Mouse (Mus musculus): Measurements from ENCODE around the gene Neu1. TPM values are rescaled to one million over a fixed set of nuclear protein-coding genes. Genes with fewer than 3 reads are reported as not detected.

Neu1 gene
- total and polyA plus RNA-seq, 3 experiments = 31.2 to 32.0 (median 31.9) TPM

- no peak for DNase-seq (ENCODE audit: extremely low read depth)
- H3K79me2 ChIP-seq (replicated peaks; ENCODE audit: control insufficient read depth, extremely low read depth, insufficient read depth, poor library complexity, severe bottlenecking) = no peaks in the 10 kb centered on the region
- no peak for TF ChIP-seq BHLHE40 (IDR thresholded peaks at IDR 0.05; ENCODE audit: low read depth, low read length)
- peaks cover under 1% of the 10 kb centered on the region for H3K9me3 ChIP-seq (replicated peaks; ENCODE audit: low read length)
- H3K4me1 ChIP-seq (ENCODE audit: control insufficient read depth in 1 of 2, insufficient read depth in 2 of 2) = peaks cover 11 to 33% of the 10 kb centered on the region in 2 experiments
- no peaks in the 10 kb centered on the region for H3K27me3 ChIP-seq (replicated peaks)
- H3K27ac ChIP-seq (ENCODE audit: insufficient read depth, low read depth) = no peak within 1 kb of the TSS
- H3K36me3 ChIP-seq (replicated peaks in 1 of 2; ENCODE audit: control insufficient read depth in 1 of 2, insufficient read depth in 1 of 2, low read length in 1 of 2) = no peaks in the 10 kb centered on the region
- in situ Hi-C loops (cut with MboI; ENCODE audit: low pct_ligation_motif_present, low pct_unique_long_range_greater_than_20kb, low sequenced_read_pairs) (no loop called here), dilution Hi-C loops (cut with MboI; ENCODE audit: extremely low pct_ligation_motif_present, extremely low pct_unique_long_range_greater_than_20kb, low sequenced_read_pairs) (no loop called here)
- no peak within 1 kb of the TSS for H3K9ac ChIP-seq (ENCODE audit: insufficient read depth, low read depth)
- H3K4me2 ChIP-seq (ENCODE audit: insufficient read depth, low read depth, poor library complexity, severe bottlenecking) = no peak within 1 kb of the TSS
- H3K4me3 ChIP-seq (replicated peaks in 1 of 3; ENCODE audit: low read depth in 2 of 3, low read length in 2 of 3, poor library complexity in 1 of 3) = no peak within 1 kb of the TSS
These were observed 49.3 kb upstream of the Neu1 start, which contains the start of gene Gm20547 for GRCm38 (mm10) chr17:34881683-34882310. Gene Gm20547, minus strand, starts transcription at chr17:34882042.

DNA sequence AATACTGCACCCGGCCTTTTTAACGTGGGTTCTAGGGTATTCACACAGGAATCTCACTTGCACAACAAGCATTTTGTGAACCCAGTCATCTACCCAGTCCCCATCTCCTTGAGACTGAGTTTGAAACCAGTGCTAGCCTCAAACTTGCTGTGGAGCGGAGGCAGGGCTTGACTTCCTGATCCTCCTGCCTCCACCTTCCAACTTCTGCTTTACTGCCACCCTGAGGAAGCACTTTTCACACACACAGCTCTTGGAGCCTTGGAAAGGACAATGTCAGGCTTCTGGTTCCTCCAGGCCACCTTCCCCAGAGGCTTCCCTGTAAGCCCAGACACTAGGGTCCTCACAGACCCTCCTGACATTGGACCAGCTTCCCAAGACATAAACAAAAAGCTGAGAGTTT lies 47.7 kb upstream of the Neu1 start:
- TF ChIP-seq ZC3H11A (IDR thresholded peaks at IDR 0.05; ENCODE audit: low read depth, low read length) (no peak), KAT2A (IDR thresholded peaks at IDR 0.05; ENCODE audit: insufficient replicate concordance, low read length) (no peak), ETS1 (conservative IDR thresholded peaks at IDR 0.05; ENCODE audit: low read depth, low read length) (no peak), HCFC1 (IDR thresholded peaks at IDR 0.05; ENCODE audit: low read depth, low read length) (no peak), JUN (IDR thresholded peaks at IDR 0.05; ENCODE audit: insufficient read depth, low read depth, low read length) (no peak), ELF1 (IDR thresholded peaks at IDR 0.05; ENCODE audit: low read depth, low read length) (peak; percentile 39; the same call in 1 of the 2 replicates), TBP (conservative IDR thresholded peaks at IDR 0.05; ENCODE audit: low read depth, low read length) (no peak), CTCF (conservative IDR thresholded peaks at IDR 0.05 in 1 of 2, IDR thresholded peaks at IDR 0.05 in 1 of 2; ENCODE audit: low read depth in 2 of 2, low read length in 2 of 2) (peak in 1 of 2 experiments; percentile 29; a peak in 2 of 4 replicates)
- Histone ChIP-seq H3K4me1 (ENCODE audit: control insufficient read depth in 1 of 2, insufficient read depth in 2 of 2) (peaks cover 14 to 44% of the 10 kb centered on the region in 2 experiments), H3K27me3 (replicated peaks) (no peaks in the 10 kb centered on the region), H3K9ac (ENCODE audit: insufficient read depth, low read depth) (no peak overlapping the region), H3K9me3 (replicated peaks; ENCODE audit: low read length) (peaks cover 5% of the 10 kb centered on the region), H3K79me2 (replicated peaks; ENCODE audit: control insufficient read depth, extremely low read depth, insufficient read depth, poor library complexity, severe bottlenecking) (no peaks in the 10 kb centered on the region), H3K27ac (ENCODE audit: insufficient read depth, low read depth) (no peak overlapping the region), H3K4me3 (replicated peaks in 1 of 3; ENCODE audit: low read depth in 2 of 3, low read length in 2 of 3, poor library complexity in 1 of 3) (no peak overlapping the region), H3K36me3 (replicated peaks in 1 of 2; ENCODE audit: control insufficient read depth in 1 of 2, insufficient read depth in 1 of 2, low read length in 1 of 2) (no peaks in the 10 kb centered on the region), H3K4me2 (ENCODE audit: insufficient read depth, low read depth, poor library complexity, severe bottlenecking) (no peak overlapping the region)
- in situ Hi-C loops (cut with MboI; ENCODE audit: low pct_ligation_motif_present, low pct_unique_long_range_greater_than_20kb, low sequenced_read_pairs) (no loop called here), dilution Hi-C loops (cut with MboI; ENCODE audit: extremely low pct_ligation_motif_present, extremely low pct_unique_long_range_greater_than_20kb, low sequenced_read_pairs) (no loop called here)
- no peak for DNase-seq (ENCODE audit: extremely low read depth)

- Histone ChIP-seq H3K4me1 (ENCODE audit: control insufficient read depth in 1 of 2, insufficient read depth in 2 of 2) (peaks cover 14 to 36% of the 10 kb centered on the region in 2 experiments), H3K9ac (ENCODE audit: insufficient read depth, low read depth) (no peak overlapping the region), H3K36me3 (replicated peaks in 1 of 2; ENCODE audit: control insufficient read depth in 1 of 2, insufficient read depth in 1 of 2, low read length in 1 of 2) (no peaks in the 10 kb centered on the region), H3K4me2 (ENCODE audit: insufficient read depth, low read depth, poor library complexity, severe bottlenecking) (no peak overlapping the region), H3K79me2 (replicated peaks; ENCODE audit: control insufficient read depth, extremely low read depth, insufficient read depth, poor library complexity, severe bottlenecking) (no peaks in the 10 kb centered on the region), H3K27me3 (replicated peaks) (no peaks in the 10 kb centered on the region), H3K9me3 (replicated peaks; ENCODE audit: low read length) (peaks cover 5% of the 10 kb centered on the region), H3K4me3 (replicated peaks in 1 of 3; ENCODE audit: low read depth in 2 of 3, low read length in 2 of 3, poor library complexity in 1 of 3) (no peak overlapping the region), H3K27ac (ENCODE audit: insufficient read depth, low read depth) (no peak overlapping the region)
- in situ Hi-C loops (cut with MboI; ENCODE audit: low pct_ligation_motif_present, low pct_unique_long_range_greater_than_20kb, low sequenced_read_pairs) = no loop called here
- dilution Hi-C loops (cut with MboI; ENCODE audit: extremely low pct_ligation_motif_present, extremely low pct_unique_long_range_greater_than_20kb, low sequenced_read_pairs) = no loop called here
- no peak for DNase-seq (ENCODE audit: extremely low read depth)
- TF ChIP-seq IRF4 (IDR thresholded peaks at IDR 0.05; ENCODE audit: low read depth, low read length) (no peak), TCF12 (IDR thresholded peaks at IDR 0.05; ENCODE audit: low read depth, low read length) (no peak), SMC3 (IDR thresholded peaks at IDR 0.05; ENCODE audit: low read depth, low read length) (no peak), MEF2A (IDR thresholded peaks at IDR 0.05; ENCODE audit: borderline replicate concordance, low read depth, low read length) (no peak), TBP (conservative IDR thresholded peaks at IDR 0.05; ENCODE audit: low read depth, low read length) (no peak)
These were observed 46.3 kb upstream of the Neu1 start for GRCm38 (mm10) chr17:34884704-34885103.

Data from CH12.LX (cell line).